Mouse (Mus musculus) kidney, adult 11 months (tissue): Measurements from ENCODE around the gene Dnah8.

Source experiments
- DNase-seq: peaks from one replicate; pipeline ENCODE4 v3.0.0; 2022

Dnah8 gene

GRCm38 (mm10) chr17:30831170-30831569, 207.0 kb downstream of the Dnah8 start:
- DNase-seq, result no peak

- DNase-seq, result no peak
Measured at GRCm38 (mm10) chr17:30835419-30835818, 211.3 kb downstream of the Dnah8 start.

- DNase-seq, result no peak
Measured at GRCm38 (mm10) chr17:30837031-30837430, 212.9 kb downstream of the Dnah8 start.

- no peak for DNase-seq
Measured at GRCm38 (mm10) chr17:30840046-30840445, 215.9 kb downstream of the Dnah8 start.

GRCm38 (mm10) chr17:30842312-30842711, 218.2 kb downstream of the Dnah8 start:
- no peak for DNase-seq

DNA sequence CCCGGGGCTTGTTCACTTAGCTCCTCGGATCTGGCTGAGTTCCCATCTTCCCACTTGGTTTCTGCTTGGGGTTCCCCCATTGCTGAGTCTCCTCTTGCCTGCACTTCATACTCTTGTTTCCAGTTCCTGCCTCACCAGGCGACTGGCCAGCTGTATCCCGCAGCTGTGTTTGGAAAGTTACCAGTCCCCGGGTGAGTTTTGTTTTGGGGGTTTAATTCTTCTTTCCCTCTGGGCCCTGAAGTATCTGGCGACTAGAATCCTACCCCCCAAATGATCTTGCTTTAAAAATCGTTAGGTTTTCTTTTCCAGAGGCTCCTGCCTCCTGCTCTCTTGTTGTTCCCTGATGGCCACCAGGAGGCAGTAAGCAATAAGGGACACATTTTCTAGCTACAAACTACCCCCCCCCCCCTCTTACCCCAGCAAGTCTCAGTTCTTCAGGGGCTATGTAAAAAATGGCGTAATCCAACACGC, 220.2 kb downstream of the Dnah8 start:
- DNase-seq, result no peak

- no peak for DNase-seq
Measured at GRCm38 (mm10) chr17:30847498-30847897, 223.3 kb downstream of the Dnah8 start.

- no peak for DNase-seq
Measured at GRCm38 (mm10) chr17:30848086-30848485, 223.9 kb downstream of the Dnah8 start.

DNA sequence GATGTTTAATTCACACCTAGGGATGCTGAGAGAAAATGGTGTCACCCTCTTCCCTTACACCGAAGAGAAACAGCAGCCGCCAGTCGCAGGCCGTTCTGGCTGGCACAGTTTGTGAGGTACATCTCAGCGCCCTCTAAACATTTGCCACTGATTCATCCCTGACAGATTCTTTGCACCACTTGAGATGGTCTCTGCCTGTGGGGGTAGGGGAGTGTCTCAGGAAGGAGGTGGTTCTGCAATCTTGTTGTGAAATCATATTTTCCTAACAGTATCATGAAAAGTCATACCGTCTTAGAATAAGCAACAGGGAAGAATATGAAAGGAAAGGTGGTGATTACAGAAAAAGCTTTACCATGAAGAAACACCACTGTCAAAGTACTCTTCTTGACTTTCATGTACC, 224.7 kb downstream of the Dnah8 start:
- no peak for DNase-seq

- no peak for DNase-seq
Measured at GRCm38 (mm10) chr17:30849813-30850212, 225.7 kb downstream of the Dnah8 start.

- DNase-seq, result no peak
Measured at GRCm38 (mm10) chr17:30852345-30852744, 228.2 kb downstream of the Dnah8 start.

DNA sequence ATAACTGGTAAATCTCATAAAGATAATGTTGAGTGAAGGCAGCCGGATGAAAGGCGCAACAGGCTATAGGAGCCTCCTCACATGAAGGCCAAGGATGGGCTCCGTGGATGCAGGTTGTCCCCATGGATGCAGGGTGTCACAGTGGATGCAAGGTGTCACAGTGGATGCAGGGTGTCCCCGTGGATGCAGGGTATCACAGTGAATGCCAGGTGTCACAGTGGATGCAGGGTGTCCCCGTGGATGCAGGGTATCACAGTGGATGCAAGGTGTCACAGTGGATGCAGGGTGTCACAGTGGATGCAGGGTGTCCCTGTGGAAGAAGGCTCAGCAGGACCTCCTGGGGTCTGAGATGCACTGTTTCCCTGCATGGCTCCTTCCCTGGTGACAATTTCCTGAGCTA, 233.2 kb downstream of the Dnah8 start:
- no peak for DNase-seq

DNA sequence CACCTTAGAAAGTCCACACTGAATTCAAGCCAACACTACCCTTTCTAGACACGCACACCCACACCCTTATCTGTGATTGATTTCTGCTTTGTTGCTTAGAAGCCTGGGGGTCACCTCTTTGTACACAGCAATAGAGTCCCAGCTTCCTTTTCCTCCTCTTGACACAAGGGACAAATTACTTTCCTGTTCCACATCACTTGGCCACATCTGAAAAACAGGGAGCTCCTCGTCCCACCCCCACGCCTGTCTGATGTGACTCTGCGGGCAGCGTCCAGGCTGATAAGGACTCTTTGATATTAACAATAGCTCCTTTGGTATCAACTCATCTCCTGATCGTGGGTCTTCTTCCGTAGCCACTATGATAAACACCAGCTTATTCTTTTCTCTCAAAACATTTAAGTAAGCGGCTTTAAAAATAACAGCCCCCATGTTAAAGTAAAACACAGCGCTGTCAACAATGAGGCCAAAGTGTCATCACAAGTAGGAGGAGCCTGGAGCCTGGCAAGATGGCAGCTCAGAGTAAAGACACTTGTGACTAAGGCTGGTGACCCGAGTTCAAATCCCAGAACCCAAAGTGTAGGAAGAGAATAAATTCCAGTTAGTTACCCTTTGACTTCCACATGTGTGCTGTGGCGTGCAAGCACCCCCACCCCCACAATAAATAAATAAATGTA, 234.6 kb downstream of the Dnah8 start:
- peak; percentile 54 for DNase-seq

GRCm38 (mm10) chr17:30859989-30860585, 235.9 kb downstream of the Dnah8 start:
- no peak for DNase-seq

DNA sequence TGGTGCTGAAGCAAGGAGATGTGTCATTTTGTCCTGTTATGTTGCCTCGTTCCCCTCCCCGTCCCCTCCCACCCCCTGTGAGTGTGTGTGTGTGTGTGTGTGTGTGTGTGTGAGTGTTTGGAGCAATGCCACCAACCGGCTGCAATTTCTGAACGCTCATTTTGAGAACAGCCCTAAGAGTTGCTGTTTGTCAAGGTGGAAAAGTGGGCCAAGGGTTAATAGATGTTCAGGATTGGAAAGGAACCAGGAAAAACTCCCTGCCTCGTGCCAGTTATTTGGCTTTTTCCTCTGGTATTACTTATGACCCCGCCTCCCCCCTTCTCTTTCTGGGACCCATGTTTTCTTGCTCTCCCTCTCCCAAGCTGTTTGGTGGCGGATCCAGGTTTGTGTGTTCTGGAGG, 236.5 kb downstream of the Dnah8 start:
- DNase-seq, result peak; percentile 44

DNA sequence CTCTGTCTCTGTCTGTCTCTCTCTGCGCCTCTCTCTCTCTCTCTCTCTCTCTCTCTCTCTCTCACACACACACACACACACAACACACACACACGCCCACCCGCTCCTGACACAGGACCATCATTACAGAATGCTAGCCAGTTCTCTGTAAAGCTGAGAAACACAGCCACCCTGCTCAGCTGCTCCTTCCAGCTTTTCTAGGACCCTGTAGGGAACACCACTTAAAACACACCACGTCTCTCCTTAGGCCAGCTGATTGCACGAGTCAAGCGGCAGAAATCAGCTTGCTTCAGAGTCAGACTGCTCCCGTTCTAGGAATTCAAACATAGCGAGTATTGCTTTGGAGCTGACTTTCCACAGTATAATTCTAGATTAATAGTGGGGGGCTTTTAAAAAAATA, 242.1 kb downstream of the Dnah8 start:
- DNase-seq, result no peak

DNA sequence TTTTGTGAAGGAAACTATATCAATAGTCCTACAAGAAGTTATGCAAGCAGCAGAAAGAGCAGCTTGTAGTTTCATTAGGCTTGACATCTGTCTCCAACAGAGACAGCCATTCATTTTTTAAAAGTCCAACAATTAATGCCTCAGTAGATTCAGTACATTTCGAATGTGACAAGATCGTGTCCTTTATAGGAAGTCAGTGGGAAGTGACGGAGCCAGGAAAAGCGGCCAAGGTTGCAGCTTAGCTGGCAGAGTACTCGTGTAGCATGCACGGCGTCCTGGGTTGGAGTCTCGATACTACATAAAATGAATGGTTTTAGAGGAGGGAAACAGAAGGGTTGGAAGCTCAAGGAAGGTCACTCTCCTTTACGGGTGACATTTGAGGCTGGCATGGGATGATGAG, 242.8 kb downstream of the Dnah8 start:
- DNase-seq, result peak; percentile 22

GRCm38 (mm10) chr17:30871040-30871439, 246.9 kb downstream of the Dnah8 start:
- DNase-seq, result no peak

DNA sequence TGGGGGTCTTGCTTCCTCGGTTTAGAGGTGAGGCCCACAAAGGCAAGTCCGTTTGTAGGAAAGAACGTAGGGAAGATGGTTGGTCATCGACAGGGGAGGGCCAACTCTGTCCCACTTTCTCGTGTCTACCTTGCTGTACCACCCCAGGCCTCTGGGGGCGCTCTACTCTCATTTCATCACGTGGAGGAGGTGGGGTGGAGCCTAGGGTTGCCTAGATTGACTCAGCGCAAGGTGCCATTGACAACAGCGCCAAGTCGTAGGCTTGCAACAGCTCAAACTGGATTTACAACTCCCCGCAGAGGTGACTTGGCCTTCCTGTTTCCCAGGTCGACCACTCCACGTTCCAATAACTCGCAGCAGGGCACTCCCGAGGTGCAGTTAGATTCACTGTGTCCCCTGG, 250.1 kb downstream of the Dnah8 start:
- DNase-seq, result no peak

GRCm38 (mm10) chr17:30877456-30877855, 253.3 kb downstream of the Dnah8 start:
- no peak for DNase-seq

- no peak for DNase-seq
Measured at GRCm38 (mm10) chr17:30878626-30879025, 254.5 kb downstream of the Dnah8 start.

GRCm38 (mm10) chr17:30880391-30880790, 256.2 kb downstream of the Dnah8 start:
- no peak for DNase-seq

- no peak for DNase-seq
Measured at GRCm38 (mm10) chr17:30881001-30881400, 256.8 kb downstream of the Dnah8 start.

GRCm38 (mm10) chr17:30882206-30882605, 258.1 kb downstream of the Dnah8 start:
- DNase-seq, result no peak

- no peak for DNase-seq
Measured at GRCm38 (mm10) chr17:30883534-30883933, 259.4 kb downstream of the Dnah8 start.
